Mouse (Mus musculus) frontal cortex, postnatal 10 days (tissue): ENCODE measurements around the gene 9330182L06Rik.

Experiments used
- DNase-seq, 2 experiments: peaks; one replicate each; pipeline ENCODE4 v3.0.0; 2022; ENCODE audit warnings: low spot score in 2 of 2, mixed read lengths in 1 of 2

The 9330182L06Rik gene

DNA sequence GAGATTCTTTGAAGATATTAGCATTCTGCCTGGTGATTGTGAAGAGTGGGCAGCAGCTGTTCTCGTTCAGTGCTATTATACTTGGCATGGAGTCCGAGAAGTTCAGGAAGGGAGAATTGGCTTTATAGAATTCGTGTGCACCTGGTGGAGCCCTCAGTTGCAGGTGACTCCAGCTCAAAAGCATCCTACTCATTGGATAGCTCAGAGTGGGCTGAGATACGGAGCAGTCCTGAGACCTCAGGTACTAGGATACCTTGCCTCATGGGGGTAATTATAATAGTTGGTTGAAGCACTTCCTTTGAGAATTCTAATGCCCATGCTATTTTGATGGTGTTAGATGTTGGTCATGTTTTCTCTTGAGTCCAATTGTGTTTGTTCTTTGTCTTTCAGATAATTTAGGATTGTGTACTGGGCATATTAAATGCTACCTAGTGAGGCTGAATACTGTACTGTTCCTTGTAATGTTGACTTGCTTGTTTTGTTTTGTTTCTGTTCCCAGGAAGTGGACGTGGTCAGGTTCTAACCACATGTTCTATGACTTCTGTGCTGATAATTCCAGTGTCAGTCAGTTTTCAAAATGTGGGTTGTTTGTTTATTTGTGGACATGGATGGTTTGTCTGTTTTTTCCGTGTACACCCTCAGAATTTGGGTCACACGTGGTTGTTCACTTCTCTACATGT, 96.2 kb downstream of the 9330182L06Rik start:
- no peak for DNase-seq

DNA sequence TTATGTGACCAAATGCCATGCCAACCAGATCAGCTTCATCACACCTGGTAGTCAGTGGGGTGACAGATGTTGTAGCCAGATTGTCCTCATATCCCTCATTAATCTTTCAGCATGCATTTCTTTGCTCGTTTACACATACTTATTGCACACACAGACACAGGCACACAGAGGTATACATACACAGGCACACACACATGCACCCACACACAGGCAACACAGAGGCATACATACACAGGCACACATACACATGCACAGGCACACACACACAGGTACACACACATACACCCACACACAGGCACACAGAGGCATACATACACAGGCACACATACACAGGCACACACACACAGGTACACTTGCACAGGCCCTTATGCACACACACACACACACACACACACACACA, 99.0 kb downstream of the 9330182L06Rik start:
- no peak for DNase-seq

DNA sequence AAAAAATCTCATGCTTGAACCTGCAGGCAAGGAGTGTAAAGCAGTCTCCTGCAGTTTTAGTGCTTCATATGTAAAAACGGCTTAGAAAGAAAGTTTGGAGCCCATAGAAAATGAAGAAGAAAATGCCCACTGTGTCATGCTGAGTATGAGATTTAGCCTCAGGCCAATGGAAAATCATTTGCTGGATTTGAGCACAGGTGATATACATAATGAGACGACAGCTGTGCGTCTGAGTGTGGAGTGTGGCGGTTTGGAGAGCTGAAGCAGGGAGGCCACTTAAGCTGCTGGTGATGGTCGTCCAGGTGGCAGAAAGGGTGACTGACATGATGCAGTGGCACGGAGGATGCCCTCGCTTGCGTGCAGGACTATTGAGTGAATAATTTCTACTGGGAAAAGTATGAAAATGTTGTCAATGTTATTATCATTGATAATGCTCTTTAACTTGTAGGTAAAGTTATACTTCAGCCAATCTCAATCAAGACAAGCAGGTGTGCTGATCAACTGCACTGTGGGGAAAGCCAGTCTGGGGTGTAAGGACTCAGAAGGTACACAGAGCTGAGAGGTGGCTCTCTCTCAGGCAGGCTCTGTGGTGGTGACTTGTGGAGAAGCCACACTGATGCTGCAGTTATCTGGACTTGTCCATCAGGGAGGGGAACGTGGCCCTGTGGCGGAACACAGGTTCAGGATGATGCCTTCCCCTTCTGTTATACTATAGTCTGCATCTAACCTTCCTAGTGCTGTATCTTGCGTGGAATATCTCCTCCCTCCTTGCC, 102.2 kb downstream of the 9330182L06Rik start:
- DNase-seq, result no peak

GRCm38 (mm10) chr5:9371127-9371526, 105.2 kb downstream of the 9330182L06Rik start:
- DNase-seq, result no peak

GRCm38 (mm10) chr5:9373341-9373740, 107.4 kb downstream of the 9330182L06Rik start:
- DNase-seq, result no peak

DNA sequence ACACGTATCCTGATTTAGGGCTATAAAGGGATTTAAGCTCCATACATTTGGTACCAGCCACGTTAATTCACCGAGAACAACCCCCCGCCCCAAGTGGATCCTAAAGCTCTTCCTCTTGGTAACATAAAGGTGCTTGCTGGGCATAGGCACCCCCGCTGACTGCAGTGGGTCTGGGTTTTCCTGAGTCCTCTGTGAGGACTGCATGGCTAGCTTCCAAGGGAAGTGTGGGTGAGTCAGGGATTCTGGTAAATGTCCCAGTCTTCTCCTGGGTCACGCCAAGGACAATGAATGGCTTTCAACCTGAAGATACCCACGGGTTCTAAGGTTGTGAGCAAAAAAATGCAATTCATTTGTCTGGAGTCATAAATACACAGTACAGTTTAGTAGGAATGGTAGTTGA, 124.0 kb downstream of the 9330182L06Rik start:
- DNase-seq, result no peak

GRCm38 (mm10) chr5:9391858-9392393, 126.0 kb downstream of the 9330182L06Rik start:
- no peak for DNase-seq

- no peak for DNase-seq
Measured at GRCm38 (mm10) chr5:9417098-9417497, 151.2 kb downstream of the 9330182L06Rik start.

DNA sequence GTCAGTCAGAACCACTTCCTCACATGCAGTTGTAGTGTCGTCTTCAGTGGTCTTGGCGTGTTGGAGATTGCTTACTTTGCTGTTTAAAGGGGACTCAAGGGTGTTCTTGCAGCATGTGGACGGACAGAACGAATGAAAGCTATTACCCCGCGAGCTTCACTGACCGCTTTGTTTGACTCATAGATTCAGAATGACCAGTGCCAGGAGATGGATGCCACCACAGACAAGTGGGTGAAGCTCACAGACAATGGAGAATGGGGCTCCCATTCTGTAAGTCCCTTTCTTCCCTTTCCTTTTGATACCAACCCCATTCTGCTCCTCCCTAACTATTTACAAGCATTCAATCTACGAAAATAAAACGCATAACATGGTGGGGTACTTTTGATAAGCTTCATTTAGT, 151.9 kb downstream of the 9330182L06Rik start:
- DNase-seq, result no peak

DNA sequence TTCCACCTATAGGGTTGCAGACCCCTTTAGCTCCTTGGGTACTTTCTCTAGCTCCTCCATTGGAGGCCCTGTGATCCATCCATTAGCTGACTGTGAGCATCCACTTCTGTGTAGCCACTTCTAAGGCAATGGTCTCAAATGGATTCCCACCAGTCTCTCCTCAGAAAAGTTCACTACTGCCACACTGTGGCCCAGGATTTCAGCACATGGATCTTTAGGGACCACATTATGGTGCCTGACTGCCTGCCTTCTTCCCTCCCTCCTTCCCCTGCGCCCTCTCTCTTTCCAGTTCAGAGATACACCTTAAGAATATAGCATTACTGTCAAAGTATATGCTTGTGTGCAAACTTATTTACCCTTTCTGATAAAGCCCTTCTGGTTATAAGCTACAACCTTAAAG, 154.0 kb downstream of the 9330182L06Rik start:
- DNase-seq, result peak in 1 of 2 experiments; percentile 30

GRCm38 (mm10) chr5:9424464-9424863, 158.5 kb downstream of the 9330182L06Rik start:
- DNase-seq, result no peak

- DNase-seq, result no peak
Measured at GRCm38 (mm10) chr5:9427165-9427564, 161.2 kb downstream of the 9330182L06Rik start.

GRCm38 (mm10) chr5:9427581-9428241, 161.8 kb downstream of the 9330182L06Rik start:
- peak; percentile 17 to 21 for DNase-seq

- DNase-seq, result no peak
Measured at GRCm38 (mm10) chr5:9428728-9429127, 162.8 kb downstream of the 9330182L06Rik start.

GRCm38 (mm10) chr5:9446146-9446545, 180.2 kb downstream of the 9330182L06Rik start:
- no peak for DNase-seq

DNA sequence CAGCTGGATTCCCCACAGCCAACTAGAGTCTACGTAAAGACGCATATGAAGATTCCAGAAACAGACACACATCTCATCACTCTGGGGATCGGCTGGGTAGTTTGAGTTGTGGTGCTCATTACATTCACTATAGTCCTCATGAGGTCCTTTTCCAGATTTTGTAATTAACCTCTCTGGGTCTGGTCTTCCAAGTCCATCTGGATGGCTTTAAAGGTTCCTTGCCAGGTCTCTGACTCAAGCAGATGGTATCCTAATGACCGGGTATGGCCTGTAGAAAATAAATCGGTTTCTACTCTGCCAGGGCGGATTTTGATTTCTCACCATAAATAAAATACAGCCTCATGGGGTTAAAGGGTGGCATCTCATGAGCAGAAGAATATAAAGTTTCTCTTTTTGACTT, 183.0 kb downstream of the 9330182L06Rik start:
- DNase-seq, result no peak

- peak in 1 of 2 experiments; percentile 46 for DNase-seq
Measured at GRCm38 (mm10) chr5:9449570-9449969, 183.7 kb downstream of the 9330182L06Rik start.

GRCm38 (mm10) chr5:9453298-9453697, 187.4 kb downstream of the 9330182L06Rik start:
- no peak for DNase-seq

DNA sequence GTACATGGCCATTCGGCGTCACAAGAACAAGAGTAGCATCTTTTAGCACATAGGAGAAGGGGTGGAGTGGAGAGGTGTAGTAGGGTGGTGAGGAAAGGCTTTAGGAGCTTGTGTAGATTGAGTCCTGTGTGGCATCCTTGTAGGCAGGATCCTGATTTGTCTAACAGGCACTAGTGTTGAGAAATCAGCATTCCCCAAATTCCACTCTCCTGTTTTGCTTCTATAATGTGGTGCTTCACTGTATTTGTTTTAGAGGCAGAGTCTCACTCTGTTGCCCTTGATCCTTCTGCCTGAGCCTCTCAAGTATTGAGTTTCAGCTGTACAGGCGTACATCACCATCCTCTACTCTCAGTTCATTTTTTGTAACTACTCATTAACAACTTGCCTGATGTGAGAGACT, 211.7 kb downstream of the 9330182L06Rik start:
- DNase-seq, result no peak

DNA sequence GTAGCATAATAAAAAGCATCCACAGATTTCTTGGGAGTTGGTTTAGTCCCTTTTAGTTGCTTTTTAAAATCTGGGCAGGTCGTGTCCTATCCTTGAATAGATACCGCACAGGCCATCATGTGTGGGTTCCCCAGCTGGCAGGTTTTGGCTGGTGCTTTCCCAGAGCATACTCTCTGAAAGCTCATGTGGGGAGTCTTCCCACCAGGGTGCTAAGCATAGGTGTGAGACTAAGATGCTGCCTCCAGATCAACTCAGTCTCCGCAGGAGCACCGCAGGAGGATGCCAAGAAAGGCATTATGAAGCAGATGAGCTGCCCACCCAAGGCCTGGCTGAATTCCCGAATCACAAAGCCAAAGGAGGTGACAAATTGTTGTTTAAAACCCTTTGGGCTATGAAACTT, 229.5 kb downstream of the 9330182L06Rik start:
- peak; percentile 19 to 40 for DNase-seq

GRCm38 (mm10) chr5:9497235-9497634, 231.3 kb downstream of the 9330182L06Rik start:
- no peak for DNase-seq

- no peak for DNase-seq
Measured at GRCm38 (mm10) chr5:9511027-9511426, 245.1 kb downstream of the 9330182L06Rik start.
